Mouse (Mus musculus): ENCODE measurements around the gene Fbxw5. TPM values are rescaled to one million over a fixed set of nuclear protein-coding genes. Genes with fewer than 3 reads are reported as not detected.
A peak's percentile ranks its signal among the peaks of the same experiment; 100 is the strongest.

Gene Fbxw5
- polyA plus RNA-seq, 1 experiment from 2014 or later = 64.2 TPM

- Histone ChIP-seq H3K9ac (ENCODE audit: low read depth, low read length) (peak within 1 kb of the TSS; percentile 96), H3K4me1 (replicated peaks; ENCODE audit: control insufficient read depth, insufficient read depth, low read length) (peaks cover 4% of the 10 kb centered on the region; the same call in 1 of the 2 replicates), H3K36me3 (ENCODE audit: control insufficient read depth, insufficient read depth, low read length) (no peaks in the 10 kb centered on the region), H3K27ac (ENCODE audit: low read depth, low read length) (0 out of 2 replicates have a peak within 1 kb of the TSS, but pooled peaks have one; percentile 19), H3K4me2 (replicated peaks; ENCODE audit: low read depth, low read length) (peak within 1 kb of the TSS; percentile 83), H3K4me3 (ENCODE audit: low read depth, low read length) (peak within 1 kb of the TSS; percentile 86), H3K9me3 (ENCODE audit: control insufficient read depth, low read length) (no peaks in the 10 kb centered on the region), H3K27me3 (ENCODE audit: control insufficient read depth, insufficient read depth, low read length) (no peaks in the 10 kb centered on the region)
- 78% methylated on average over 20 of the region's 20 CpGs for WGBS
- DNase-seq (ENCODE audit: low spot score) (peak; percentile 23), ATAC-seq (ENCODE audit: low FRiP score) (no peak)
Measured at GRCm38 (mm10) chr2:25501593-25502486, 1.3 kb downstream of the Fbxw5 start, which contains the start of gene C8g. Gene C8g (minus strand): TSS chr2:25501719.

GRCm38 (mm10) chr2:25502726-25503125 lies 2.2 kb downstream of the Fbxw5 start:
- ATAC-seq (ENCODE audit: low FRiP score) = no peak
- Histone ChIP-seq H3K27me3 (ENCODE audit: control insufficient read depth, insufficient read depth, low read length) (no peaks in the 10 kb centered on the region), H3K9ac (ENCODE audit: low read depth, low read length) (no peak overlapping the region), H3K27ac (ENCODE audit: low read depth, low read length) (no peak overlapping the region), H3K4me3 (ENCODE audit: low read depth, low read length) (no peak overlapping the region), H3K9me3 (ENCODE audit: control insufficient read depth, low read length) (no peaks in the 10 kb centered on the region), H3K4me2 (replicated peaks; ENCODE audit: low read depth, low read length) (no peak overlapping the region), H3K4me1 (replicated peaks; ENCODE audit: control insufficient read depth, insufficient read depth, low read length) (peaks cover 4% of the 10 kb centered on the region; the same call in 1 of the 2 replicates), H3K36me3 (ENCODE audit: control insufficient read depth, insufficient read depth, low read length) (no peaks in the 10 kb centered on the region)
- DNase-seq (ENCODE audit: low spot score) = no peak
- 85% methylated on average over 3 of the region's 3 CpGs for WGBS

- ATAC-seq (ENCODE audit: low FRiP score) = no peak
- no peak overlapping the region for H3K27ac ChIP-seq (ENCODE audit: low read depth, low read length)
Measured at GRCm38 (mm10) chr2:25504538-25504937, 4.0 kb downstream of the Fbxw5 start.

GRCm38 (mm10) chr2:25505000-25505399 lies 4.5 kb downstream of the Fbxw5 start:
- H3K4me3 ChIP-seq (ENCODE audit: low read depth, low read length) = no peak overlapping the region
- H3K36me3 ChIP-seq (ENCODE audit: control insufficient read depth, insufficient read depth, low read length) = no peaks in the 10 kb centered on the region
- no peak for ATAC-seq (ENCODE audit: low FRiP score)
- 94% methylated on average over 1 of the region's 1 CpGs for WGBS
- no peaks in the 10 kb centered on the region for H3K27me3 ChIP-seq (ENCODE audit: control insufficient read depth, insufficient read depth, low read length)
- H3K9ac ChIP-seq (ENCODE audit: low read depth, low read length) = no peak overlapping the region
- H3K4me1 ChIP-seq (replicated peaks; ENCODE audit: control insufficient read depth, insufficient read depth, low read length) = peaks cover 4% of the 10 kb centered on the region; the same call in 1 of the 2 replicates
- no peak overlapping the region for H3K27ac ChIP-seq (ENCODE audit: low read depth, low read length)
- H3K4me2 ChIP-seq (replicated peaks; ENCODE audit: low read depth, low read length) = no peak overlapping the region
- DNase-seq (ENCODE audit: low spot score) = no peak
- H3K9me3 ChIP-seq (ENCODE audit: control insufficient read depth, low read length) = no peaks in the 10 kb centered on the region

More at GRCm38 (mm10) chr2:25504538-25504937, 4.0 kb downstream of the Fbxw5 start:
- 93% methylated on average over 19 of the region's 19 CpGs for WGBS
- H3K36me3 ChIP-seq (ENCODE audit: control insufficient read depth, insufficient read depth, low read length) = no peaks in the 10 kb centered on the region
- no peak overlapping the region for H3K4me2 ChIP-seq (replicated peaks; ENCODE audit: low read depth, low read length)
- H3K27me3 ChIP-seq (ENCODE audit: control insufficient read depth, insufficient read depth, low read length) = no peaks in the 10 kb centered on the region
- H3K4me1 ChIP-seq (replicated peaks; ENCODE audit: control insufficient read depth, insufficient read depth, low read length) = peaks cover 4% of the 10 kb centered on the region; the same call in 1 of the 2 replicates
- no peak overlapping the region for H3K4me3 ChIP-seq (ENCODE audit: low read depth, low read length)
- no peak overlapping the region for H3K9ac ChIP-seq (ENCODE audit: low read depth, low read length)
- H3K9me3 ChIP-seq (ENCODE audit: control insufficient read depth, low read length) = no peaks in the 10 kb centered on the region
- DNase-seq (ENCODE audit: low spot score) = no peak

- Histone ChIP-seq H3K4me2 (replicated peaks; ENCODE audit: low read depth, low read length) (no peak overlapping the region), H3K9ac (ENCODE audit: low read depth, low read length) (no peak overlapping the region), H3K27me3 (ENCODE audit: control insufficient read depth, insufficient read depth, low read length) (no peaks in the 10 kb centered on the region), H3K36me3 (ENCODE audit: control insufficient read depth, insufficient read depth, low read length) (no peaks in the 10 kb centered on the region), H3K27ac (ENCODE audit: low read depth, low read length) (no peak overlapping the region), H3K4me3 (ENCODE audit: low read depth, low read length) (no peak overlapping the region), H3K4me1 (replicated peaks; ENCODE audit: control insufficient read depth, insufficient read depth, low read length) (peaks cover 4% of the 10 kb centered on the region; the same call in 1 of the 2 replicates), H3K9me3 (ENCODE audit: control insufficient read depth, low read length) (no peaks in the 10 kb centered on the region)
- no peak for DNase-seq (ENCODE audit: low spot score)
- ATAC-seq (ENCODE audit: low FRiP score) = no peak
- 92% methylated on average over 4 of the region's 4 CpGs for WGBS
Measured at GRCm38 (mm10) chr2:25505860-25506259, 5.3 kb downstream of the Fbxw5 start.

- DNase-seq (ENCODE audit: low spot score) = peak; percentile 17
Measured at GRCm38 (mm10) chr2:25506964-25507363, 6.4 kb downstream of the Fbxw5 start.

GRCm38 (mm10) chr2:25509912-25510311 lies 9.4 kb downstream of the Fbxw5 start:
- no peak overlapping the region for H3K4me3 ChIP-seq (ENCODE audit: low read depth, low read length)
- H3K9me3 ChIP-seq (ENCODE audit: control insufficient read depth, low read length) = no peaks in the 10 kb centered on the region
- no peak overlapping the region for H3K4me2 ChIP-seq (replicated peaks; ENCODE audit: low read depth, low read length)
- H3K27me3 ChIP-seq (ENCODE audit: control insufficient read depth, insufficient read depth, low read length) = no peaks in the 10 kb centered on the region
- ATAC-seq (ENCODE audit: low FRiP score) (no peak), DNase-seq (ENCODE audit: low spot score) (no peak)
- WGBS = 68% methylated on average over 3 of the region's 3 CpGs
- H3K9ac ChIP-seq (ENCODE audit: low read depth, low read length) = no peak overlapping the region
- no peaks in the 10 kb centered on the region for H3K36me3 ChIP-seq (ENCODE audit: control insufficient read depth, insufficient read depth, low read length)
- no peaks in the 10 kb centered on the region for H3K4me1 ChIP-seq (replicated peaks; ENCODE audit: control insufficient read depth, insufficient read depth, low read length)
- no peak overlapping the region for H3K27ac ChIP-seq (ENCODE audit: low read depth, low read length)

More at GRCm38 (mm10) chr2:25506964-25507363, 6.4 kb downstream of the Fbxw5 start:
- Histone ChIP-seq H3K9ac (ENCODE audit: low read depth, low read length) (no peak overlapping the region), H3K27ac (ENCODE audit: low read depth, low read length) (no peak overlapping the region), H3K4me1 (replicated peaks; ENCODE audit: control insufficient read depth, insufficient read depth, low read length) (no peaks in the 10 kb centered on the region), H3K4me3 (ENCODE audit: low read depth, low read length) (no peak overlapping the region), H3K27me3 (ENCODE audit: control insufficient read depth, insufficient read depth, low read length) (no peaks in the 10 kb centered on the region), H3K9me3 (ENCODE audit: control insufficient read depth, low read length) (no peaks in the 10 kb centered on the region), H3K4me2 (replicated peaks; ENCODE audit: low read depth, low read length) (no peak overlapping the region), H3K36me3 (ENCODE audit: control insufficient read depth, insufficient read depth, low read length) (no peaks in the 10 kb centered on the region)
- ATAC-seq (ENCODE audit: low FRiP score) = no peak
- WGBS = 33% methylated on average over 5 of the region's 5 CpGs

- H3K4me3 ChIP-seq (ENCODE audit: low read depth, low read length) = no peak overlapping the region
- H3K9ac ChIP-seq (ENCODE audit: low read depth, low read length) = no peak overlapping the region
- H3K9me3 ChIP-seq (ENCODE audit: control insufficient read depth, low read length) = no peaks in the 10 kb centered on the region
- no peak overlapping the region for H3K27ac ChIP-seq (ENCODE audit: low read depth, low read length)
- ATAC-seq (ENCODE audit: low FRiP score) (no peak), DNase-seq (ENCODE audit: low spot score) (no peak)
- 89% methylated on average over 9 of the region's 9 CpGs for WGBS
- H3K4me2 ChIP-seq (replicated peaks; ENCODE audit: low read depth, low read length) = no peak overlapping the region
- H3K36me3 ChIP-seq (ENCODE audit: control insufficient read depth, insufficient read depth, low read length) = peaks cover 13% of the 10 kb centered on the region
- no peaks in the 10 kb centered on the region for H3K27me3 ChIP-seq (ENCODE audit: control insufficient read depth, insufficient read depth, low read length)
- no peaks in the 10 kb centered on the region for H3K4me1 ChIP-seq (replicated peaks; ENCODE audit: control insufficient read depth, insufficient read depth, low read length)
Measured at GRCm38 (mm10) chr2:25526510-25527302, 26.2 kb downstream of the Fbxw5 start.

Measured in hindbrain, embryonic 11.5 days (tissue).